Mouse (Mus musculus) erythroblast, embryonic 14.5 days (primary cell): ENCODE measurements around the gene Agpat2.

ENCODE experiments used
- GATA1 ChIP-seq: IDR thresholded peaks from 2 replicates; pipeline ENCODE4 v1.6.1; 2012; ENCODE audit warnings: low read length, inconsistent platforms, mixed read lengths
- TAL1 ChIP-seq: IDR thresholded peaks from 3 replicates; pipeline ENCODE4 v1.6.1; 2012; ENCODE audit warnings: low read length, inconsistent platforms, mixed read lengths

DNA sequence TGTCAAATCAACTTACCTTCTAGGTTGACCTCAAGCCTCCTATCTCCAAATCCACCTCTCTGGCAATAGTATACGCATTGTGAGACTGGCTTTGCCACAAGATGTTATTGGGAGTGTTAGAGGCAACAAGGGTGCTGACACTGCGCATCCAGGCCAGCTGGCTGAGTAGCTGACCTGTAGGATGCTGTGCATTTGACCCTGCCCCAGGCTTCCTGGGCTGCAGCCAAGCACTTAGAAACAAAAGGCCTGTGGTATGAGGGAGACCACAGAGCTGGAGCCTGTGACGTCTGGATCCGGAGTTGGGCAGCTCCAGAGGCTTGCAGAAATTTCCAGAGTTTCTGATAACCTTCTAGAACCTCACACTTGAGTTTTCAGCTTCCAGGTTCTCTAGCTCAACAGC is 61.1 kb downstream of the Agpat2 start:
- TF ChIP-seq GATA1 (no peak), TAL1 (no peak)
